Mouse (Mus musculus): ENCODE measurements around the gene Tnrc6b. TPM values are rescaled to one million over a fixed set of nuclear protein-coding genes. Genes with fewer than 3 reads are reported as not detected.

Tnrc6b gene
- polyA plus RNA-seq, 1 experiment: 65.3 TPM

- no peak for TF ChIP-seq POLR2A (IDR thresholded peaks at IDR 0.05; ENCODE audit: borderline replicate concordance, control insufficient read depth, low read depth, low read length)
- TF ChIP-seq CTCF (IDR thresholded peaks at IDR 0.05; ENCODE audit: control insufficient read depth, insufficient read depth, low read length): no peak
- WGBS: 93% methylated on average over 6 of the region's 6 CpGs
- Histone ChIP-seq H3K4me3 (replicated peaks; ENCODE audit: control insufficient read depth, low read depth, low read length) (no peak overlapping the region), H3K4me1 (ENCODE audit: control insufficient read depth, insufficient read depth, low read length) (no peaks in the 10 kb centered on the region; the same call in 1 of the 2 replicates), H3K27ac (ENCODE audit: control insufficient read depth, insufficient read depth, low read depth, low read length, poor library complexity) (no peak overlapping the region)
Measured at GRCm38 (mm10) chr15:80753351-80753750, 42.2 kb downstream of the Tnrc6b start.

- Histone ChIP-seq H3K27ac (ENCODE audit: control insufficient read depth, insufficient read depth, low read depth, low read length, poor library complexity) (no peak overlapping the region), H3K4me1 (ENCODE audit: control insufficient read depth, insufficient read depth, low read length) (no peaks in the 10 kb centered on the region; the same call in 1 of the 2 replicates), H3K4me3 (replicated peaks; ENCODE audit: control insufficient read depth, low read depth, low read length) (no peak overlapping the region)
- WGBS: 88% methylated on average over 1 of the region's 1 CpGs
- TF ChIP-seq CTCF (IDR thresholded peaks at IDR 0.05; ENCODE audit: control insufficient read depth, insufficient read depth, low read length) (no peak), POLR2A (IDR thresholded peaks at IDR 0.05; ENCODE audit: borderline replicate concordance, control insufficient read depth, low read depth, low read length) (no peak)
Measured at GRCm38 (mm10) chr15:80754103-80754502, 43.0 kb downstream of the Tnrc6b start.

DNA sequence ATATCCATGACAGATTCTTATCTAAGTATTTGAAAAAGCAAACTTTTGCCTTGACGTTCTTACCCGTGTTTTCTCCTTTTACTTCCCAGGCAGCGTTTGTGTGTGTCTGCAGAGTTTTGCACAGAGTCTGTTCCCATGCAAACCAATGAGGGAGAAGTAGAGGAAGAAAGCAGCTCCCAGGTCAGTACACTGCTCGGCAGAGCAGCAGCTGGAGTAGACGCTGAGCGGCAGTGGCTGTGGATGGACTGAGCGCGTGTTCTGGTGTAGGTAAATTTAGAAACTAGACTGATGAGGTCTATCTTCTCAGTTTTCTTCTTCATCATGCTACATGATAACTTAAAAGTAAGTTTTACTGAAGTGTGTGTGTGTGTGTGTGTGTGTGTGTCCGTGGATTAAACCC, 48.3 kb downstream of the Tnrc6b start:
- 94% methylated on average over 9 of the region's 9 CpGs for WGBS
- no peak overlapping the region for H3K27ac ChIP-seq (ENCODE audit: control insufficient read depth, insufficient read depth, low read depth, low read length, poor library complexity)
- no peak overlapping the region for H3K4me3 ChIP-seq (replicated peaks; ENCODE audit: control insufficient read depth, low read depth, low read length)
- TF ChIP-seq CTCF (IDR thresholded peaks at IDR 0.05; ENCODE audit: control insufficient read depth, insufficient read depth, low read length) (no peak), POLR2A (IDR thresholded peaks at IDR 0.05; ENCODE audit: borderline replicate concordance, control insufficient read depth, low read depth, low read length) (no peak)
- H3K4me1 ChIP-seq (ENCODE audit: control insufficient read depth, insufficient read depth, low read length): no peaks in the 10 kb centered on the region; the same call in 1 of the 2 replicates

- WGBS: 78% methylated on average over 3 of the region's 3 CpGs
- Histone ChIP-seq H3K27ac (ENCODE audit: control insufficient read depth, insufficient read depth, low read depth, low read length, poor library complexity) (no peak overlapping the region), H3K4me1 (ENCODE audit: control insufficient read depth, insufficient read depth, low read length) (no peaks in the 10 kb centered on the region; the same call in 1 of the 2 replicates), H3K4me3 (replicated peaks; ENCODE audit: control insufficient read depth, low read depth, low read length) (no peak overlapping the region)
- no peak for TF ChIP-seq CTCF (IDR thresholded peaks at IDR 0.05; ENCODE audit: control insufficient read depth, insufficient read depth, low read length)
- TF ChIP-seq POLR2A (IDR thresholded peaks at IDR 0.05; ENCODE audit: borderline replicate concordance, control insufficient read depth, low read depth, low read length): no peak
Measured at GRCm38 (mm10) chr15:80760504-80760903, 49.4 kb downstream of the Tnrc6b start.

GRCm38 (mm10) chr15:80760935-80761334, 49.8 kb downstream of the Tnrc6b start:
- TF ChIP-seq CTCF (IDR thresholded peaks at IDR 0.05; ENCODE audit: control insufficient read depth, insufficient read depth, low read length) (no peak), POLR2A (IDR thresholded peaks at IDR 0.05; ENCODE audit: borderline replicate concordance, control insufficient read depth, low read depth, low read length) (no peak)
- H3K4me1 ChIP-seq (ENCODE audit: control insufficient read depth, insufficient read depth, low read length): no peaks in the 10 kb centered on the region; the same call in 1 of the 2 replicates
- H3K4me3 ChIP-seq (replicated peaks; ENCODE audit: control insufficient read depth, low read depth, low read length): peak overlapping the region; percentile 24
- peak overlapping the region; percentile 21 for H3K27ac ChIP-seq (ENCODE audit: control insufficient read depth, insufficient read depth, low read depth, low read length, poor library complexity)
- WGBS: 66% methylated on average over 8 of the region's 8 CpGs

GRCm38 (mm10) chr15:80762621-80763020, 51.5 kb downstream of the Tnrc6b start:
- no peaks in the 10 kb centered on the region; the same call in 1 of the 2 replicates for H3K4me1 ChIP-seq (ENCODE audit: control insufficient read depth, insufficient read depth, low read length)
- no peak for TF ChIP-seq CTCF (IDR thresholded peaks at IDR 0.05; ENCODE audit: control insufficient read depth, insufficient read depth, low read length)
- TF ChIP-seq POLR2A (IDR thresholded peaks at IDR 0.05; ENCODE audit: borderline replicate concordance, control insufficient read depth, low read depth, low read length): no peak
- no peak overlapping the region for H3K27ac ChIP-seq (ENCODE audit: control insufficient read depth, insufficient read depth, low read depth, low read length, poor library complexity)
- H3K4me3 ChIP-seq (replicated peaks; ENCODE audit: control insufficient read depth, low read depth, low read length): no peak overlapping the region
- whole genome bisulfite sequencing: 84% methylated on average over 4 of the region's 4 CpGs

- 81% methylated on average over 6 of the region's 6 CpGs for WGBS
- TF ChIP-seq POLR2A (IDR thresholded peaks at IDR 0.05; ENCODE audit: borderline replicate concordance, control insufficient read depth, low read depth, low read length) (no peak), CTCF (IDR thresholded peaks at IDR 0.05; ENCODE audit: control insufficient read depth, insufficient read depth, low read length) (no peak)
- H3K4me1 ChIP-seq (ENCODE audit: control insufficient read depth, insufficient read depth, low read length): no peaks in the 10 kb centered on the region; the same call in 1 of the 2 replicates
- H3K4me3 ChIP-seq (replicated peaks; ENCODE audit: control insufficient read depth, low read depth, low read length): no peak overlapping the region
- no peak overlapping the region for H3K27ac ChIP-seq (ENCODE audit: control insufficient read depth, insufficient read depth, low read depth, low read length, poor library complexity)
Measured at GRCm38 (mm10) chr15:80764666-80765065, 53.6 kb downstream of the Tnrc6b start.

DNA sequence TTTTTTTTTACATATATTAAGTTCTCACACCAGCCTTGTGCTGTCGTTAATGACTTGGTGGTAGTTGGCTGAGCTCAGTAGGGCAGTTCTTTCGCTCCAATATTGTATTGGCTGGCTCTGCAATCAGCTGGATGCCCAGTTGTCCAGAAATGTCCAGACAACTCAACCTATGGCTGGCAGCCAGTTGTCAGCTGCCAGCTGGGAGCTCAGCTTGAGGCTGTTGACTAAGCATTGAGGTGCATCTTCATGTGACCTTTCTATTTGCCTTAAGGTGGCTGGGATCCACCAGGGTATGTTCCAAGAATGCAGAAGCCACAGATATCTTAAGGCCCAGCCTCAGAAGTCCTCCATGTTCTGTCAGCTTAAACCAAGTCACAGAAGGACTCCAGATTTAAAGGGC, 54.3 kb downstream of the Tnrc6b start:
- WGBS: 95% methylated on average over 2 of the region's 2 CpGs
- H3K27ac ChIP-seq (ENCODE audit: control insufficient read depth, insufficient read depth, low read depth, low read length, poor library complexity): no peak overlapping the region
- no peak overlapping the region for H3K4me3 ChIP-seq (replicated peaks; ENCODE audit: control insufficient read depth, low read depth, low read length)
- no peaks in the 10 kb centered on the region; the same call in 1 of the 2 replicates for H3K4me1 ChIP-seq (ENCODE audit: control insufficient read depth, insufficient read depth, low read length)
- TF ChIP-seq CTCF (IDR thresholded peaks at IDR 0.05; ENCODE audit: control insufficient read depth, insufficient read depth, low read length): no peak

- Histone ChIP-seq H3K4me3 (replicated peaks; ENCODE audit: control insufficient read depth, low read depth, low read length) (no peak overlapping the region), H3K4me1 (ENCODE audit: control insufficient read depth, insufficient read depth, low read length) (no peaks in the 10 kb centered on the region), H3K27ac (ENCODE audit: control insufficient read depth, insufficient read depth, low read depth, low read length, poor library complexity) (no peak overlapping the region)
- TF ChIP-seq POLR2A (IDR thresholded peaks at IDR 0.05; ENCODE audit: borderline replicate concordance, control insufficient read depth, low read depth, low read length) (no peak), CTCF (IDR thresholded peaks at IDR 0.05; ENCODE audit: control insufficient read depth, insufficient read depth, low read length) (no peak)
- WGBS: 94% methylated on average over 3 of the region's 3 CpGs
Measured at GRCm38 (mm10) chr15:80768216-80768615, 57.1 kb downstream of the Tnrc6b start.

Measured in bone marrow, adult 2 months (tissue).